Mouse (Mus musculus): Measurements from ENCODE around the gene Polk.

Polk gene

GRCm38 (mm10) chr13:96529542-96529941, 12.8 kb downstream of the Polk start:
- DNase-seq (ENCODE audit: low spot score in 2 of 2), result no peak

- DNase-seq (ENCODE audit: low spot score in 2 of 2), result no peak
These were observed 13.6 kb downstream of the Polk start for GRCm38 (mm10) chr13:96528776-96529175.

GRCm38 (mm10) chr13:96527856-96528255, 14.5 kb downstream of the Polk start:
- no peak for DNase-seq (ENCODE audit: low spot score in 2 of 2)

GRCm38 (mm10) chr13:96527022-96527421, 15.4 kb downstream of the Polk start:
- DNase-seq (ENCODE audit: low spot score in 2 of 2), result no peak

GRCm38 (mm10) chr13:96521294-96521693, 21.1 kb downstream of the Polk start:
- no peak for DNase-seq (ENCODE audit: low spot score in 2 of 2)

- no peak for DNase-seq (ENCODE audit: low spot score in 2 of 2)
These were observed 25.0 kb downstream of the Polk start for GRCm38 (mm10) chr13:96517335-96517734.

- no peak for DNase-seq (ENCODE audit: low spot score in 2 of 2)
These were observed 26.1 kb downstream of the Polk start for GRCm38 (mm10) chr13:96516249-96516648.

GRCm38 (mm10) chr13:96514154-96514942, 28.0 kb downstream of the Polk start:
- DNase-seq (ENCODE audit: low spot score in 2 of 2), result no peak

GRCm38 (mm10) chr13:96511893-96512292, 30.5 kb downstream of the Polk start:
- no peak for DNase-seq (ENCODE audit: low spot score in 2 of 2)

- DNase-seq (ENCODE audit: low spot score in 2 of 2), result no peak
These were observed 31.1 kb downstream of the Polk start for GRCm38 (mm10) chr13:96511262-96511661.

- DNase-seq (ENCODE audit: low spot score in 2 of 2), result no peak
These were observed 31.7 kb downstream of the Polk start for GRCm38 (mm10) chr13:96510635-96511034.

GRCm38 (mm10) chr13:96507541-96507940, 34.8 kb downstream of the Polk start:
- no peak for DNase-seq (ENCODE audit: low spot score in 2 of 2)

GRCm38 (mm10) chr13:96506313-96506712, 36.1 kb downstream of the Polk start:
- DNase-seq (ENCODE audit: low spot score in 2 of 2), result no peak

- no peak for DNase-seq (ENCODE audit: low spot score in 2 of 2)
These were observed 36.7 kb downstream of the Polk start for GRCm38 (mm10) chr13:96505661-96506060.

GRCm38 (mm10) chr13:96499891-96500290, 42.5 kb downstream of the Polk start:
- no peak for DNase-seq (ENCODE audit: low spot score in 2 of 2)

GRCm38 (mm10) chr13:96496630-96497029, 45.7 kb downstream of the Polk start:
- no peak for DNase-seq (ENCODE audit: low spot score in 2 of 2)

GRCm38 (mm10) chr13:96490433-96490832, 51.9 kb downstream of the Polk start, which contains the start of gene Gm17622:
Gene Gm17622, plus strand, starts transcription at chr13:96490733.
- no peak for DNase-seq (ENCODE audit: low spot score in 2 of 2)

GRCm38 (mm10) chr13:96487968-96488367, 54.4 kb downstream of the Polk start:
- DNase-seq (ENCODE audit: low spot score in 2 of 2), result no peak

GRCm38 (mm10) chr13:96487230-96487629, 55.1 kb downstream of the Polk start:
- DNase-seq (ENCODE audit: low spot score in 2 of 2), result no peak

- no peak for DNase-seq (ENCODE audit: low spot score in 2 of 2)
These were observed 63.4 kb downstream of the Polk start for GRCm38 (mm10) chr13:96478991-96479390.

- no peak for DNase-seq (ENCODE audit: low spot score in 2 of 2)
These were observed 65.2 kb downstream of the Polk start for GRCm38 (mm10) chr13:96477226-96477625.

GRCm38 (mm10) chr13:96470957-96471356, 71.4 kb downstream of the Polk start, which contains the start of gene Ankdd1b:
Gene Ankdd1b, minus strand, starts transcription at chr13:96471198.
- no peak for DNase-seq (ENCODE audit: low spot score in 2 of 2)

- DNase-seq (ENCODE audit: low spot score in 2 of 2), result no peak
These were observed 71.8 kb downstream of the Polk start for GRCm38 (mm10) chr13:96470556-96470955.

- no peak for DNase-seq (ENCODE audit: low spot score in 2 of 2)
These were observed 73.7 kb downstream of the Polk start for GRCm38 (mm10) chr13:96468678-96469077.
